Mouse (Mus musculus) small intestine, adult 2 months (tissue): Measurements from ENCODE around the gene Bphl. TPM values are rescaled to one million over a fixed set of nuclear protein-coding genes. Genes with fewer than 3 reads are reported as not detected.

Experiments used
- H3K27ac ChIP-seq: fragments of 200-500 bp; 2 replicates; pipeline ENCODE4 v1.5.1; 2012; ENCODE audit warnings: low read depth, low read length, control low read depth, inconsistent platforms; ENCODE audit not compliant: insufficient read depth
- H3K27me3 ChIP-seq: fragments of 200-500 bp; 2 replicates; pipeline ENCODE4 v1.6.1; 2012; ENCODE audit warnings: mild to moderate bottlenecking, moderate library complexity, low read length, inconsistent platforms; ENCODE audit not compliant: control insufficient read depth, insufficient read depth
- H3K36me3 ChIP-seq: fragments of 200-500 bp; 2 replicates; pipeline ENCODE4 v1.6.1; 2012; ENCODE audit warnings: mild to moderate bottlenecking, low read length, control low read depth, inconsistent platforms; ENCODE audit not compliant: control insufficient read depth, insufficient read depth
- H3K4me1 ChIP-seq: fragments of 200-500 bp; 2 replicates; pipeline ENCODE4 v1.6.1; 2012; ENCODE audit warnings: low read length, inconsistent platforms, mixed read lengths; ENCODE audit not compliant: control insufficient read depth, insufficient read depth, insufficient read length
- H3K4me3 ChIP-seq: fragments of 200-500 bp; 2 replicates; pipeline ENCODE4 v1.5.1; 2012; ENCODE audit warnings: low read depth, mild to moderate bottlenecking, control low read depth, inconsistent platforms, low read length, moderate library complexity
- CTCF ChIP-seq: fragments of 200-500 bp; IDR thresholded peaks from 2 replicates; pipeline ENCODE4 v1.5.1; 2012; ENCODE audit warnings: low read depth, mild to moderate bottlenecking, control low read depth, inconsistent platforms, low read length, moderate library complexity, mixed read lengths; ENCODE audit not compliant: insufficient replicate concordance, insufficient read length; ENCODE audit errors: extremely low read depth
- POLR2A ChIP-seq: fragments of 200-500 bp; IDR thresholded peaks from 2 replicates; pipeline ENCODE4 v1.6.1; 2012; ENCODE audit warnings: low read depth, mild to moderate bottlenecking, control low read depth, inconsistent platforms, low read length, moderate library complexity
- WGBS: fragments of 180-500 bp; shearing (Covaris S2); methylation state at CpG from one replicate; pipeline ENCODE4 v1.1.7; 2018; 5-methylcytosine and 5-hydroxymethylcytosine counted together
- polyA plus RNA-seq: library from polyadenylated mRNA; depleted of rRNA; stranded (reverse); fragments of >200 nt; gene quantifications from 2 replicates; pipeline ENCODE4 v1.2.3, GENCODE M21; 2012; rRNA removed

Gene Bphl
- 10.8 and 11.0 TPM in 2 replicates for polyA plus RNA-seq

DNA sequence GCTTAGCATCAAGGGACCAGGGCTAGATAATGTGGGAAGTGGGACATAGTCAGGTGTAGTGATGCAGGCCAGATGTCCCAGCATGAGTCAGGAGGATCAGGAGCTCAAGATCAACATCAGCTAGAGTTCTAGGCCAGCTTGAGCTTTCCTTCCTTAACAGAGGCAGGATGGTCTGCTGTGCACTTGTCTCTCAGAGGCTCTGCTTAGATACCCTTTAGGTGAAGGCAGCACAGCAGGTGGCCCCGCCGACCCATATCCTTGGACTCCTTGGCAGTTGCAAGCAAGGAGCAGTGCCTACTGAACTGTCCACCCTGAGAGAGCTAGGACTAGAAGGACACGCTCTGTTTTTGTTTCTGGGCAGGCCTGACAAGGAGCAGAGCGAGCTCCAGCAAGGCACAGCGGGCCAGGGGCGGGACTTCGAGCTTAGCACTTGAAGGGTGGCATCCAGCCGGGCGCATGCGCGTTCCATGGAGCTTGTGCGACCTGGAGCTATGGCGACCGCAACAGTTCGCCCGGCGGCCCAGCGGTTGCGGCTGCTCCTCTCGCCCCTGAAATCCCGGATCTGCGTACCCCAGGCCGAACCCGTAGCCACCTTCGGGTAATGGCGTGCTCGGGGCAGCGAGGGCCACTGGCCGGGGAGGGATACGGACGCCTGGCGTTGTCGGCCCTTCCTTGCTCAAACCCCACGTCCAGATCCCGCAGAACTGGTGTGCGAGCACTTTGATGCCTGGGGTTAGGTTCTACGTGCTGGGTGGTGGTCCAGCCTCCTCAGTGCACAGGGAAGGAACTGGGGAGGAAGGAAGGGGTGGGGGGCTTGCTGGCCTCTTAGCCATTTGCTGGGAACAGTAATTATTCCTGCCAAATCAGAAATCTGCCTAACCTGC, at the start of gene Bphl:
Bphl (plus strand) TSS at position 426 of the 884 bp plus-strand sequence.
- Histone ChIP-seq H3K4me1 (peaks cover 4% of the 10 kb centered on the region; the same call in 1 of the 2 replicates), H3K36me3 (peaks cover 13% of the 10 kb centered on the region), H3K27ac (peak within 1 kb of the TSS; percentile 38; the same call in 1 of the 2 replicates), H3K27me3 (no peaks in the 10 kb centered on the region), H3K4me3 (peak within 1 kb of the TSS; percentile 75)
- 1% methylated on average over 37 of the region's 37 CpGs for WGBS
- TF ChIP-seq CTCF (no peak), POLR2A (peak; percentile 80)

- no peak overlapping the region for H3K27ac ChIP-seq
- no peaks in the 10 kb centered on the region for H3K4me1 ChIP-seq
- H3K36me3 ChIP-seq: peaks cover 30% of the 10 kb centered on the region
- WGBS: 80% methylated on average over 5 of the region's 5 CpGs
- no peaks in the 10 kb centered on the region for H3K27me3 ChIP-seq
- no peak overlapping the region for H3K4me3 ChIP-seq
- TF ChIP-seq POLR2A (no peak), CTCF (no peak)
Observed at GRCm38 (mm10) chr13:33989625-33990024, 47.8 kb upstream of the Bphl start.

GRCm38 (mm10) chr13:33995197-33995596, 42.2 kb upstream of the Bphl start:
- Histone ChIP-seq H3K36me3 (no peaks in the 10 kb centered on the region), H3K27me3 (no peaks in the 10 kb centered on the region), H3K27ac (no peak overlapping the region), H3K4me1 (no peaks in the 10 kb centered on the region), H3K4me3 (no peak overlapping the region)
- WGBS: 25% methylated on average over 1 of the region's 1 CpGs
- TF ChIP-seq CTCF (peak; percentile 56; the same call in 1 of the 2 replicates), POLR2A (no peak)

- Histone ChIP-seq H3K27me3 (no peaks in the 10 kb centered on the region), H3K36me3 (no peaks in the 10 kb centered on the region), H3K4me1 (peaks cover 3% of the 10 kb centered on the region; the same call in 1 of the 2 replicates), H3K4me3 (peak within 1 kb of the TSS; percentile 87), H3K27ac (peak within 1 kb of the TSS; percentile 84)
- WGBS: under 1% methylated on average over 92 of the region's 92 CpGs
- TF ChIP-seq POLR2A (peak; percentile 54), CTCF (peak; percentile 59; the same call in 1 of the 2 replicates)
Observed at GRCm38 (mm10) chr13:34002058-34003006, 35.1 kb upstream of the Bphl start, which contains the start of the genes Ripk1 and Serpinb6a. Gene Ripk1 (plus strand): TSS chr13:34002363. Gene Serpinb6a (minus strand): TSS chr13:34002794.

DNA sequence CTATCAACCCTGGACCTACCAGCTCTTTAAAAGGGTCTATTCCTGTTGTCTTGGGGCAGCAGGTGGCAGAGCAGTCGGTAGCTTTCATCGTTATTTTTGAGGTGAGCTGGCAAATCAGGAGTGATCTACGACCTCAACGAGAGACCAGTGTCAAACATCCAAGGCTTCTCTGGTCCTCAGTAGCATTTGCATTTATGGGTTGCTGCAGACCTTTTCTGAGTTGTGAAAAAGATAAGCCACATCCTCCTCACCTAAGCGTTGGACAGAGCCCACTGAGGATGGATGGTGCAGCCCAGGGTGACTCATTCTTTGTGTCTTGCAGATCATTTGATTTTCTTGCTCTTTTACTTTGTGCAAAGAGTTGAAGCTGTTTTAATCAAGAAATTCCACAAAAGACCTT, 34.3 kb upstream of the Bphl start:
- H3K27me3 ChIP-seq: no peaks in the 10 kb centered on the region
- H3K36me3 ChIP-seq: 0 out of 2 replicates have a peak, but pooled peaks cover under 1% of the 10 kb centered on the region
- WGBS: 1% methylated on average over 5 of the region's 5 CpGs
- peak overlapping the region; percentile 87 for H3K4me3 ChIP-seq
- H3K4me1 ChIP-seq: peaks cover 3% of the 10 kb centered on the region; the same call in 1 of the 2 replicates
- peak overlapping the region; percentile 58 for H3K27ac ChIP-seq
- TF ChIP-seq POLR2A: no peak
- TF ChIP-seq CTCF: no peak

GRCm38 (mm10) chr13:34007234-34007633, 30.2 kb upstream of the Bphl start:
- H3K4me1 ChIP-seq: peaks cover 3% of the 10 kb centered on the region; the same call in 1 of the 2 replicates
- TF ChIP-seq CTCF (no peak), POLR2A (no peak)
- 54% methylated on average over 2 of the region's 2 CpGs for WGBS

More at GRCm38 (mm10) chr13:34007234-34007633, 30.2 kb upstream of the Bphl start:
- H3K27ac ChIP-seq: no peak overlapping the region
- peaks cover 18% of the 10 kb centered on the region for H3K36me3 ChIP-seq
- H3K27me3 ChIP-seq: no peaks in the 10 kb centered on the region
- H3K4me3 ChIP-seq: no peak overlapping the region
